Mouse (Mus musculus): ENCODE results near the gene Tmc5. TPM values are rescaled to one million over a fixed set of nuclear protein-coding genes. Genes with fewer than 3 reads are reported as not detected.
A peak's percentile ranks its signal among the peaks of the same experiment; 100 is the strongest.

Gene Tmc5
- polyA plus RNA-seq, 1 experiment: 74.2 TPM

DNA sequence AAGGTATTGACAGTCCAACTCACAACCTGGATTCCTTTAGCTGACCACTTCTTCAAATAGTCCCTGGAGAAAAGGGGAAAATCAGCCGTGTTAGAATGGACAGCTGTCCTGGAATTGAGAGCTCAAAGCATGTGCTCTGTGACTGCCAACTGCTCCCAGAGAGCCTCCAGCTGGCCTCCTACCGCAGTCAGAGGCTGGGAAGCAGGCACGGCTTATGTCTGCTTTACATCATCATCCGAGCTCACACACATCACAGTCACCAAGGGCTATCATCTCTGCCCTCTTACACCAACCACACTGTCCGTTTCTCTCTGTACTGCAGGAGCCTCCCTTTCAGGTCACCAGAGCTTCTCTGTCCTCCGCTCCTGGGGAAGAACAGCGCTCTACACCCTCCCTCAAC is 92.0 kb downstream of the Tmc5 start:
- Histone ChIP-seq H3K27me3 (ENCODE audit: control insufficient read depth, insufficient read depth, low read length) (no peaks in the 10 kb centered on the region), H3K36me3 (ENCODE audit: control insufficient read depth, insufficient read depth, low read length) (peaks cover 10% of the 10 kb centered on the region), H3K4me3 (ENCODE audit: control insufficient read depth, low read depth, low read length) (no peak overlapping the region), H3K27ac (ENCODE audit: control insufficient read depth, insufficient read depth, low read depth, low read length) (no peak overlapping the region), H3K4me1 (ENCODE audit: control insufficient read depth, insufficient read depth, low read length) (no peaks in the 10 kb centered on the region)
- TF ChIP-seq POLR2A (IDR thresholded peaks at IDR 0.05; ENCODE audit: control insufficient read depth, low read depth, low read length): no peak
- no peak for TF ChIP-seq CTCF (IDR thresholded peaks at IDR 0.05; ENCODE audit: control insufficient read depth, insufficient read depth, insufficient replicate concordance, low read depth, low read length)

GRCm38 (mm10) chr7:118691287-118691686 is 94.2 kb downstream of the Tmc5 start:
- no peak overlapping the region for H3K4me3 ChIP-seq (ENCODE audit: control insufficient read depth, low read depth, low read length)
- no peak for TF ChIP-seq POLR2A (IDR thresholded peaks at IDR 0.05; ENCODE audit: control insufficient read depth, low read depth, low read length)
- no peak for TF ChIP-seq CTCF (IDR thresholded peaks at IDR 0.05; ENCODE audit: control insufficient read depth, insufficient read depth, insufficient replicate concordance, low read depth, low read length)

GRCm38 (mm10) chr7:118696146-118696545 is 99.0 kb downstream of the Tmc5 start:
- Histone ChIP-seq H3K4me1 (ENCODE audit: control insufficient read depth, insufficient read depth, low read length) (no peaks in the 10 kb centered on the region), H3K27ac (ENCODE audit: control insufficient read depth, insufficient read depth, low read depth, low read length) (no peak overlapping the region), H3K4me3 (ENCODE audit: control insufficient read depth, low read depth, low read length) (no peak overlapping the region), H3K36me3 (ENCODE audit: control insufficient read depth, insufficient read depth, low read length) (peaks cover 9% of the 10 kb centered on the region), H3K27me3 (ENCODE audit: control insufficient read depth, insufficient read depth, low read length) (no peaks in the 10 kb centered on the region)
- TF ChIP-seq POLR2A (IDR thresholded peaks at IDR 0.05; ENCODE audit: control insufficient read depth, low read depth, low read length): no peak
- no peak for TF ChIP-seq CTCF (IDR thresholded peaks at IDR 0.05; ENCODE audit: control insufficient read depth, insufficient read depth, insufficient replicate concordance, low read depth, low read length)

More at GRCm38 (mm10) chr7:118691287-118691686, 94.2 kb downstream of the Tmc5 start:
- Histone ChIP-seq H3K27ac (ENCODE audit: control insufficient read depth, insufficient read depth, low read depth, low read length) (no peak overlapping the region), H3K4me1 (ENCODE audit: control insufficient read depth, insufficient read depth, low read length) (no peaks in the 10 kb centered on the region), H3K36me3 (ENCODE audit: control insufficient read depth, insufficient read depth, low read length) (peaks cover 12% of the 10 kb centered on the region), H3K27me3 (ENCODE audit: control insufficient read depth, insufficient read depth, low read length) (no peaks in the 10 kb centered on the region)

DNA sequence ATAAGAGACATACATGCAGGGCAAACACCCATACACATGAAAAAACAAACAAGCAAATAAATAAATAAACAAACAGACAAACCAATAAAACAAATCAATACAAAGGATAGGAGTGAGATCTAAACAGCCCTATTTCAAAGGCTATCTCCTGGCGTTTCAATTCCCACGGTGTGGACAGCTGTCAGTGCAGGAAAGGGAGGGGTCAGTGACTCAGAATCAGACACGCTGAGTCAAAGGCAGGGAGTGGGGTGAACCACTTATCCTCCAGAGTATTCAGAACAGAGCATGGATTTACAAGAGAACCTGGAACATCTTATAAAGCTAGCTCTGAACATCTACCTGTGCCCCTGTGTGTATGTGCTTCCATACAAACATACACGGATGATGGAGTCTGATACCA is 100.1 kb downstream of the Tmc5 start:
- Histone ChIP-seq H3K4me1 (ENCODE audit: control insufficient read depth, insufficient read depth, low read length) (no peaks in the 10 kb centered on the region; the same call in 1 of the 2 replicates), H3K4me3 (ENCODE audit: control insufficient read depth, low read depth, low read length) (no peak overlapping the region), H3K27ac (ENCODE audit: control insufficient read depth, insufficient read depth, low read depth, low read length) (no peak overlapping the region), H3K27me3 (ENCODE audit: control insufficient read depth, insufficient read depth, low read length) (no peaks in the 10 kb centered on the region), H3K36me3 (ENCODE audit: control insufficient read depth, insufficient read depth, low read length) (peaks cover 5% of the 10 kb centered on the region)
- TF ChIP-seq POLR2A (IDR thresholded peaks at IDR 0.05; ENCODE audit: control insufficient read depth, low read depth, low read length) (no peak), CTCF (IDR thresholded peaks at IDR 0.05; ENCODE audit: control insufficient read depth, insufficient read depth, insufficient replicate concordance, low read depth, low read length) (no peak)

GRCm38 (mm10) chr7:118698882-118699281 is 101.8 kb downstream of the Tmc5 start:
- peaks cover 5% of the 10 kb centered on the region for H3K36me3 ChIP-seq (ENCODE audit: control insufficient read depth, insufficient read depth, low read length)
- TF ChIP-seq POLR2A (IDR thresholded peaks at IDR 0.05; ENCODE audit: control insufficient read depth, low read depth, low read length): no peak
- no peak for TF ChIP-seq CTCF (IDR thresholded peaks at IDR 0.05; ENCODE audit: control insufficient read depth, insufficient read depth, insufficient replicate concordance, low read depth, low read length)
- no peaks in the 10 kb centered on the region for H3K27me3 ChIP-seq (ENCODE audit: control insufficient read depth, insufficient read depth, low read length)
- peaks cover 2% of the 10 kb centered on the region for H3K4me1 ChIP-seq (ENCODE audit: control insufficient read depth, insufficient read depth, low read length)
- no peak overlapping the region for H3K4me3 ChIP-seq (ENCODE audit: control insufficient read depth, low read depth, low read length)
- H3K27ac ChIP-seq (ENCODE audit: control insufficient read depth, insufficient read depth, low read depth, low read length): no peak overlapping the region

GRCm38 (mm10) chr7:118703144-118703561 is 106.1 kb downstream of the Tmc5 start:
- Histone ChIP-seq H3K27ac (ENCODE audit: control insufficient read depth, insufficient read depth, low read depth, low read length) (no peak overlapping the region), H3K27me3 (ENCODE audit: control insufficient read depth, insufficient read depth, low read length) (no peaks in the 10 kb centered on the region), H3K4me3 (ENCODE audit: control insufficient read depth, low read depth, low read length) (peak overlapping the region; percentile 3; the same call in 1 of the 2 replicates), H3K4me1 (ENCODE audit: control insufficient read depth, insufficient read depth, low read length) (peaks cover 5% of the 10 kb centered on the region), H3K36me3 (ENCODE audit: control insufficient read depth, insufficient read depth, low read length) (no peaks in the 10 kb centered on the region; the same call in 1 of the 2 replicates)
- TF ChIP-seq CTCF (IDR thresholded peaks at IDR 0.05; ENCODE audit: control insufficient read depth, insufficient read depth, insufficient replicate concordance, low read depth, low read length) (no peak), POLR2A (IDR thresholded peaks at IDR 0.05; ENCODE audit: control insufficient read depth, low read depth, low read length) (no peak)

- no peak for TF ChIP-seq POLR2A (IDR thresholded peaks at IDR 0.05; ENCODE audit: control insufficient read depth, low read depth, low read length)
- no peak for TF ChIP-seq CTCF (IDR thresholded peaks at IDR 0.05; ENCODE audit: control insufficient read depth, insufficient read depth, insufficient replicate concordance, low read depth, low read length)
- Histone ChIP-seq H3K4me3 (ENCODE audit: control insufficient read depth, low read depth, low read length) (peak overlapping the region; percentile 91), H3K36me3 (ENCODE audit: control insufficient read depth, insufficient read depth, low read length) (no peaks in the 10 kb centered on the region; the same call in 1 of the 2 replicates), H3K4me1 (ENCODE audit: control insufficient read depth, insufficient read depth, low read length) (peaks cover 5% of the 10 kb centered on the region), H3K27me3 (ENCODE audit: control insufficient read depth, insufficient read depth, low read length) (no peaks in the 10 kb centered on the region), H3K27ac (ENCODE audit: control insufficient read depth, insufficient read depth, low read depth, low read length) (no peak overlapping the region)
These were observed 107.1 kb downstream of the Tmc5 start for GRCm38 (mm10) chr7:118704001-118704850.
